Mouse (Mus musculus): ENCODE results near the gene Gigyf1.

Gene Gigyf1

DNA sequence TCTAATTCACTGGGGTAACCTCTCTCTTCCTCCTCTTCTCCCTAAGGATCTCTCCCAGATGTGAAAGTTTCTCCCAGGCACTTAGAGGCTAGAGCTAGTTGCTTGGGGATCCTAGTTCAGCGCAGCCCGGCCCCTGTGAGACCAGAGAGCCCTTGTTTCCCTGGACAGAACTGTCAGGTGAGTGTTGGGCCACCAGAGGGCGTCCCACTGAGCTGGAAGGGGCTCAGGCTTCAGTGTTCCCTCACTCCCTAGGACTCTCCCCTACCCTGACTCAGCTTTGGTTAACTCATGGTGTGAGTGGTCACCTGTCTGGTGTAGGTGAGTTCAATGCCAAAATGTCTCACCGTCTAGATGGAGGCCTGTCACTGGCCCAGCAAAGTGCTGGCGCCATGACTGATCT, at the start of gene Gigyf1:
Gene Gigyf1, plus strand, starts transcription at position 113 of the 400 bp plus-strand sequence.
- DNase-seq, result no peak

DNA sequence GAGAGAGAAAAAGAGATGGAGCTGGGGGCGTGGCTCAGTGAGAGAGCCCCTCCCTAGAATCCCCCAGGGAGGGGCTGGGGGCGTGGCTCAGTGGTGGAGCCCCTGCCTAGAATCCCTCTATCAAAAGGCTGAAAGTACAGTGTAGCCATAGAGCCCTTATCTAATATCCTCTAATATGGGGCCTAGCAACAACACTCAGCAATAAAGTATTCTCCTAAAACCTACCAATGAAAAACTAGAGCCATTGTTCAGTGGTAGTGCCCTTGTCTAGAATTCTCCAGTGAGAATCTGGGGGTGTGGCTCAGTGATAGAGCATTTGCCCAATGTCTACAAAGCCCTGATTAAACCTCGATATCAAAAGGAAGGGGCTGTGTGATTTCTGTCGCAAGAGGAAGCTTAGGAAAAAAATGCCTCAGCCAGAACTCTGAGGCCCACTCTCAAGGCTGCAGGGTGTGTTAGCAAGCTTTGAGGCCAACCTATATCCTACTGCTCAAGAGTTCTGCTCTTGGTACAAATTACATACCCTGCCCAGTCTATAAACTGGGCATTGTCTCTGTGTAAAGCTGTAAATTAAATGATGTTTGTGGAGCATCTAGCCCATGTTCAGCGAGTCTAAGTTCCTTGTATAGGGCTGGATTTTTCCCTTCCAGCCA, 46.0 kb upstream of the Gigyf1 start:
- no peak for DNase-seq

DNA sequence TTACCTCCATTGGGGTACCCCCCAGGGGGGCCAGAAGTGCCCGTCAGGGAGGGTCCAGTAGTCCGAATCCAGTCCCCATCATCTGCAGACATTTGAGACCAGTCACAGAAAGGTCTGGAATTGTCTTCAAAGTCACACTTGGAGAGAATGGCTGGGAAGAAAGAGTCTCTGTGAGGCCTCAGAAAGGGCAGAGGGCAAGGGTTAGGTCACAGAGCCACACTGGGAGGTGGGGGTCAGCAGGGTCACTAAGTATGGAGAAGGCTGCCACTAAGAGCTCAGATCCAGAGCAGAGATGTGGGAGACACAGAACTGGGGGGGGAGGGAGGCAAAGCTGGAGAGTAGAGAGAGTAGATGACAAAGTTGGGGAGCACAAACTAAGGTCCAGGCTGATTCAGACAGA, 44.0 kb upstream of the Gigyf1 start:
- DNase-seq, result no peak

- DNase-seq, result no peak
These were observed 41.4 kb upstream of the Gigyf1 start, which contains the start of gene Zan for GRCm38 (mm10) chr5:137476964-137477363. Zan (minus strand) TSS chr5:137477064.

GRCm38 (mm10) chr5:137481138-137481537, 37.2 kb upstream of the Gigyf1 start:
- DNase-seq, result peak; percentile 86

DNA sequence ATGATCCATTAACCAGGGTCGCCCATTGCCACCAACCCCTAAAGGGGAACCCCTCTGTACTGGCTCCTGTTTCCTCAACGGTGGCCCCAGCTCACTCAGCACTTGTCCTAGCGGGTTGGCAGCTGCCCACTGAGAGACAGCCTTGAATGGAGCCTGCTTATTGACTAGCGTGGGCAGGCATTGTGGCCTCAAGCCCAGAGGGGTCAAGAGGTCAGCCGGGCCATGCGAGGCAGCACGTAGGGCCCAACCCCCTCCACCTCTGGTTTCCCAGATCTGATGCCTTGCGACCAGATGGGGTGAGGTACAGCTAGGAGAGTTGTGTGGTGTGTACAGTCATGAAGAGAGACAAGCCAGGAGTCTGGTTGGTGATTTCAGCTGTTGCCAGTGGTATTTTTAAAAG, 36.5 kb upstream of the Gigyf1 start:
- no peak for DNase-seq

DNA sequence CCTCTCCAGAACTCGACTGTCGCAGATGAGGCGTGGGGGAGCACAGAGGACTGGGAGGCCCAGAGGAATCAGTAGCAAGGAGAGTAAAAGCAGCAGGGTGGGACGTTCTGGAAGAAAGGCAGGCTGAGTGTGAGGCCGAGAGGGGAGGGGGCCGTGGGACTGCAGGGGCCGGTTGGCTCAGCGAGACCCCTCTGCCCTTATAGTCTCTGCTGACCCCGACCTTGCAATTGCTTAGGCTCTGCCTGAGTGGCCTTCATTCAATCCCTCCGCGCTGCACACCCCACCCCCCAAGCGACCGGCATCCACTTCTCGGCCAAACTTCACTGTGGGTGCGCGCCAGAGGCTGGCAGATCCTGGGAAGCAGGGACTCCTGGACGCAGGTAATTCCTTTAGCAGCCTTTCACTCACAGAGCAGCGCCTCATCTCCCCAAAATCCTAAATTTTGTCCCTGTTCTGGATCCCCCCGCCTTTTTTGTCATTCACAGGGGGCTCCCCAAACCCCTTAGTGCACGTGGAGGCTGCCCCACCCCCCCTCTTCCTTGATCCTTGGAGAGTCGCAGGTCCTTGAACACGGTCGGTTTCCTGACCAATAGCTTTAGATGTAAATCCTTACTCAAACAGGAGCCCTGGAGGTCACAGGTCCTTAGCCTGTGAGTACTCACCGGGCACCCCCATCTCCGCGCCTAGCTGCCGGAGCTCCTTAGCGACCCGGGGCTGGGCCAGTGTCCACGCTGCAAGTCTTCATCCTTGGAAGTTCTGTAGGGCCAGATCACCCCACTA, 33.1 kb upstream of the Gigyf1 start:
- no peak for DNase-seq

- no peak for DNase-seq
These were observed 32.5 kb upstream of the Gigyf1 start for GRCm38 (mm10) chr5:137485851-137486155.

GRCm38 (mm10) chr5:137487616-137488015, 30.7 kb upstream of the Gigyf1 start:
- DNase-seq, result no peak

DNA sequence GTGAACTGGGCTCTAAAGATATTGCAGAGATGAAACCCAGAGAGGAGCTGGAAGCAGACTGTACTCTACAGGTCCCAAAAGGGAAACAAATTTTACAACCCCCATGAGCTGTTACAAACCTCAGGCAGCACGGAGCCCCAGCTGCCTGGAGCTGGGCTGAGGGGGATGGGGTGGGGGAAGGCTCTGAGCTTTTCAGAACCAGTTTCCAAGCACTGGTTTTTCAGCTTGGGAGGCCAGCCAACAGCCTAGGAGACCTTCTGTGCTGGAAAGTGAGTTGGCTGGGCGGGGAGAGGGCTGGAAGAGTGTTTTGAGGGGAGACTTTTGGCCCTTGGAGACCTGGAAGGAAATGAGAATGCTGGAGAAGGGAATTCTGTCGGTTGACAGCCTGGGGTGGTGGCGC, 26.8 kb upstream of the Gigyf1 start:
- no peak for DNase-seq

DNA sequence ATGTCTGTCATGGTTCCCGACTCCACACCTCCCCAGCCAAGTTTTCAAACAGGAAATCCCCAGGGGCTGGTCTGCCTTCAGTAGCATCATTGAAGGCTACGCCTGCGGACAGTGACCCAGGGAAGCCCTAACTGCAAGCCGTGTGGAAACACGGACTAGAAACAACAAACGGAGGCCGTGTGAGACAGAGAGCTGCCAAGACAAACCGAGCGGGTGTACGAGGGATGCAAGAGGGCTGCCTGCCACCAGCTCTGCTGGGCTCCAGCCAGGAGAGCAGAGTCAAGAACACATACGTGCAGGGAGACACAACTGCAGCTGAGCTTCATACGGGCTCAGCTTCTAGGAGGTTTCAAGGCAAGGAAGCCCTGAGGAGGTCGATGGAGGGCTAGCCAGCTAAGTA, 24.5 kb upstream of the Gigyf1 start:
- no peak for DNase-seq

GRCm38 (mm10) chr5:137500186-137500585, 18.2 kb upstream of the Gigyf1 start:
- DNase-seq, result peak; percentile 45

DNA sequence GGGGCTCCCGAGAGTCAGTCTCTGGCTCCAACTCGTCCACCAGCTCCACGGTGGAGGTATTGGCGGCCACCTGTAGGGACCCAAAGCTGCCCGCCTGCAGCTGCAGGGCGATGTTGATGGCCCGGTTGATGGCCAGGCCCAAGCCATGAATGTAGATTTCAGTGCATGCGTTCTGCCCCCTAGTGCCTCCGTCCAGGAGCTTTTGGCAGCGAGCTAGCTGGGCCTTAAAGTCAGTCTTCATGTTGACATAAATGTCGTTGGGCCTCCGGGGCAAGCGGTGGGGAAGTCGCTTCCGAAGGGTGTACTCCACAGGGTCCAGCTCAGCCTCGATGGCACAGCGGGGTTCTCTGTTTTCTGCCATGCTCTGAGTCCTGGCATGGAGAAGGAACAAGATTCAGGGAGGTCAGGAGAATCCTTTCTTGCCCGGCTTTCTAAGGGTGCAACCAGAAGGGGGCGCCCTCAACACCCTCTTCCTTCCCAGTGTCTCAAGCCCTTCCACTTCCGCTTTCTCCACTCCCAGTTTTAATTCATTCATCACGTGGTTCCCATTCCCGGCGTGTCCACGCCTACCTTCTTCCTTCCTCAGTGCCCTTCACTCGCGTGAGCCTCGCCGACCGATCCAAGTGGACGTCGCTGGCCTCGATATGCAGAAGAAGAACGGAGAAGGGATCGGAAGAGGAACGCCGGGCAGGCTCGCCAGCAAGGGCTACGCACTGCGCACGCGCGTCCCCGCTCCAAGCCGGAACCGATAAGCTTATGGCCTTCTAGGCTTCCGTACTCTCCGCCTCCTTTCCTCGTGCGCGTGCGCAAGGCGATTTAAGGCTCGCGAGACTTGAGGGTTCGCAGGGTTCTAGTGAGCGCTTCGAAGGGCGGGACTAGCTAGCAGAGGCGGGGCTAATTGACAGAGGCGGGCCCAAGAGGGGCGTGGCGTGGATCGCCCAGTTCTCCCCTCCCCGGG, 16.4 kb upstream of the Gigyf1 start, which contains the start of gene Pop7:
Gene Pop7, minus strand, starts transcription at position 810 of the 958 bp plus-strand sequence.
- peak; percentile 100 for DNase-seq

DNA sequence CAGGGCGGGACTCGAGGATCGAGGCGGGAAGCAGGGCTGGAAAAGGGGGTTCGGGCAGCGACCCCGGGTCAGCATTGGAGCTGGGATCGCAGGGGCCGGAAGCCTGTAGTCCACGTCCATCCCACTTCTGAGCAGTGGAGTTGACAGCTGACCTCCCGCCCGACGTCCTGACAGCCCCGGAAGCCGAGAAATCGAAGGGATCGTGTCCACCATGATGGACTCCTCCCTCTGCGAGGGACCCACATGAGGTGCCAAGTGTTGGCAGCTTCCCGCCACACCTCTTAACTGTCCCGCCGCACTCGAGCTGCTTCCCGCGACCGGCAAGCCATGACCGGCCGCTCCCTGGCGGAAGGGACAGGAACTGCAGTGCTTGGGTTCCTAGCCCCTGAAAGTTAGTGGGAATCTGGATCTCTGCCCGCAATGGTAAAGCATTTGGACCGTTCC, 15.7 kb upstream of the Gigyf1 start:
- peak; percentile 90 for DNase-seq

DNA sequence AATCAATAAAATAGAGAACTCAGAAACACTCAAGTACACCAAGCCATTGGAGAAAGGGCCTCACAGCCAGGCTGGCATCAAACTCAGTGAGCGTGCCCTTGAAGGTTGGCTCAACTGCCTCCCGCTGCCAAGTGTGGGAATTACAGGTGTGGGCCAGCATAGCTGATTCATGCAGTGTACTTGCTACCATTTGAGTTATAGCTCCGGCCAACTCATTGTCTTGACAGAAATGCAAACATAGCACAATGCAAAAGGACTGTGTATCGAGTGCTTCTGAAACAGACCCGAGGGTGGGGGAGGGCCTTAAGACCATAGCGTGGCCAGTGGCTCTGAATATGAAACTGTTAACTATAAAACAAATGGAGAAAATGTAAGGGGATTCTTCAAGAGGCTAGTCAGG, 14.3 kb upstream of the Gigyf1 start:
- DNase-seq, result peak; percentile 58

GRCm38 (mm10) chr5:137510014-137510501, 8.3 kb upstream of the Gigyf1 start:
- peak; percentile 84 for DNase-seq

DNA sequence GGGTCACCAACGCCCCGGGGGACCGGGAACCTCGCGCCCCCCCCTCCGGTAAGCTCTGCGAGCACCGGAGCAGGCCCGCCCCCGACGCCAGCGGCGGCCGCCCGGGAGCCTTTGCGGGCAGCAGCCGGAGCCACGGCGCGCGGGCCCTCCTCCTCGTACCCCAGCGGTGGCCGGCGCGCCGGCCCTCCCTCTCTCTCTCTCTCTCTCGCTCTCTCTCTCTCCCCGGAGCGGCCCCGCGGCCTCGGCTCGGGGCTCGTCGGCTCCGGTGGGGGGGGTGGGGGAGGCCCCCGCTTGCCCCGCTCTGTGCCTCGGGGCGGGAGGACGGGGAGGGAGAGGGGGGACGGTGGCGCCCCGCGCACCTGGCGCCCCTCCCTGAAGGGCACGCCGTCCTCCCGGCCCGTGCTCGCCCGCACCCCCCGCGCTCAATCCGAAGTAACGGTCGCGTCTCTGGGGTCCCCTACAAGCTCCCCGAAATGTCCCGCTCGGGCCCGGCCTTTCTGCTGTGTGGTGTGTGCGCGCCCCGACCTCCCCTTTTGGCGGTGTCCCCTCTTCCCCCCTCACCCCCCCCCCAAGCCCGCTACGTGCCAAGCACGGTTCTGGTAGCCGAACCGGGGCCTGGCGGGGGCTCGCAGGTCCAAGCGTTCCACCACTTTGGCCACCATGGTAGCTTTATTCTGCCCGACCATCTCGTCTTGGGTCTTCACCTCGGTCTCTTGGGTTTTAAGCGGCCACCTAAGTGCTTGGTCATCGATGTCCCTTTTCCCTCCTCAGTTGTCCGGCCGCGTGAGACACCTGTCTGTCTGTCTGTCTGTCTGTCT, 7.6 kb upstream of the Gigyf1 start:
- DNase-seq, result peak; percentile 54

DNA sequence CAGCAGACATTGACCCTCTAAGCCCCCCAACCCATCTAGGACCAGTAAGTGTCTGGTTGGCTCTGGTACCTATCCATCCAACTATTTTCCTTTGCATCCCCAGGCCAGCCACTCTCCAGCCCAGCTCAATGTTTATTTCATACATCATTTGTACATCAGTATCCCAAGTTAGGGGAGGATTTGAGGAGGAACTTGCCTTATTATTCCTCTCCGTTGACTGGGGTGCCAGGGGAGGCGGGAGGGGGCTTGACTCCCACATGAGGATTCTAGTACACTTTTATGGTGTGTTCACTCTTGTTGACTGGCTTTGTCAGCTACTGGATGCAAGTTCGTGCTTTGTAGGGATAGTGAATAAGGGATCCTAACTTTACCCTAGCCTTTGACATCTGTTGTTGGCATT, 6.6 kb upstream of the Gigyf1 start:
- peak; percentile 51 for DNase-seq

- DNase-seq, result peak; percentile 47
These were observed 5.2 kb upstream of the Gigyf1 start for GRCm38 (mm10) chr5:137512847-137513794.

- no peak for DNase-seq
These were observed 4.2 kb upstream of the Gigyf1 start for GRCm38 (mm10) chr5:137513951-137514721.

Data from cerebellum, adult 9-10 months (tissue).